Mouse (Mus musculus) embryonic facial prominence, embryonic 13.5 days (tissue): ENCODE results near the gene Senp1. TPM values are rescaled to one million over a fixed set of nuclear protein-coding genes. Genes with fewer than 3 reads are reported as not detected.

ENCODE experiments used
- ATAC-seq: fragments of 200-750 bp; cut with Nextera tagmentation; 2 replicates; pipeline ENCODE4 v1.8.0; 2017; ENCODE audit warnings: low read depth; ENCODE audit not compliant: insufficient number of reproducible peaks, insufficient read depth, low FRiP score, low TSS enrichment
- H3K27ac ChIP-seq: fragments of 300-500 bp; sonication (generic); 2 replicates; pipeline ENCODE4 v1.5.1; 2015; ENCODE audit warnings: moderate library complexity, mild to moderate bottlenecking, inconsistent platforms
- H3K27me3 ChIP-seq: fragments of 300-500 bp; sonication (generic); 2 replicates; pipeline ENCODE4 v1.6.1; 2015; ENCODE audit warnings: mild to moderate bottlenecking, inconsistent platforms
- H3K36me3 ChIP-seq: fragments of 300-500 bp; sonication (generic); 2 replicates; pipeline ENCODE4 v1.6.1; 2015; ENCODE audit warnings: mild to moderate bottlenecking, inconsistent platforms
- H3K4me1 ChIP-seq: fragments of 300-500 bp; sonication (generic); 2 replicates; pipeline ENCODE4 v1.6.1; 2015; ENCODE audit warnings: inconsistent platforms
- H3K4me2 ChIP-seq: fragments of 300-500 bp; sonication (generic); 2 replicates; pipeline ENCODE4 v1.6.1; 2015; ENCODE audit warnings: moderate library complexity, mild to moderate bottlenecking, inconsistent platforms
- H3K4me3 ChIP-seq: fragments of 300-500 bp; sonication (generic); 2 replicates; pipeline ENCODE4 v1.5.1; 2015; ENCODE audit warnings: mild to moderate bottlenecking, inconsistent platforms
- H3K9ac ChIP-seq: fragments of 300-500 bp; sonication (generic); 2 replicates; pipeline ENCODE4 v1.6.1; 2015; ENCODE audit warnings: mild to moderate bottlenecking, inconsistent platforms
- H3K9me3 ChIP-seq: fragments of 300-500 bp; sonication (generic); 2 replicates; pipeline ENCODE4 v1.6.1; 2016; ENCODE audit warnings: inconsistent platforms
- WGBS: fragments of 180-500 bp; shearing (Covaris S2); methylation state at CpG from one replicate; pipeline ENCODE4 v1.1.7; 2015; ENCODE audit warnings: mixed read lengths; 5-methylcytosine and 5-hydroxymethylcytosine counted together
- polyA plus RNA-seq: library from polyadenylated mRNA; unstranded; fragments of >200 nt; fragmentation: Nextera tagmentation; extraction: Ambion mirVana; gene quantifications from 2 replicates; pipeline ENCODE4 v1.2.1, GENCODE M21; 2015

The Senp1 gene
- polyA plus RNA-seq, 1 experiment from 2014 or later = 36.5 TPM

GRCm38 (mm10) chr15:97992712-97993286, 100.7 kb downstream of the Senp1 start:
- peaks cover 50% of the 10 kb centered on the region for H3K4me1 ChIP-seq
- peak; percentile 85 for ATAC-seq

GRCm38 (mm10) chr15:97992027-97992711, 101.4 kb downstream of the Senp1 start:
- H3K9me3 ChIP-seq = no peaks in the 10 kb centered on the region
- no peaks in the 10 kb centered on the region for H3K27me3 ChIP-seq
- ATAC-seq = peak; percentile 5; the same call in 1 of the 2 replicates
- peak overlapping the region; percentile 65 for H3K9ac ChIP-seq
- 38% methylated on average over 13 of the region's 13 CpGs for WGBS
- H3K27ac ChIP-seq = peak overlapping the region; percentile 93
- H3K4me2 ChIP-seq = peak overlapping the region; percentile 61
- H3K4me1 ChIP-seq = peaks cover 48% of the 10 kb centered on the region
- H3K36me3 ChIP-seq = peaks cover 62% of the 10 kb centered on the region
- no peak overlapping the region for H3K4me3 ChIP-seq

More at GRCm38 (mm10) chr15:97992712-97993286, 100.7 kb downstream of the Senp1 start:
- H3K27ac ChIP-seq = peak overlapping the region; percentile 93
- no peaks in the 10 kb centered on the region for H3K9me3 ChIP-seq
- peak overlapping the region; percentile 37 for H3K4me3 ChIP-seq
- H3K4me2 ChIP-seq = peak overlapping the region; percentile 61
- WGBS = 4% methylated on average over 18 of the region's 18 CpGs
- H3K27me3 ChIP-seq = no peaks in the 10 kb centered on the region
- peaks cover 62% of the 10 kb centered on the region for H3K36me3 ChIP-seq
- peak overlapping the region; percentile 65 for H3K9ac ChIP-seq

- Histone ChIP-seq H3K9me3 (no peaks in the 10 kb centered on the region), H3K4me3 (no peak overlapping the region), H3K4me1 (peaks cover 47% of the 10 kb centered on the region), H3K36me3 (peaks cover 61% of the 10 kb centered on the region), H3K27ac (peak overlapping the region; percentile 93), H3K9ac (peak overlapping the region; percentile 46; the same call in 1 of the 2 replicates), H3K4me2 (no peak overlapping the region), H3K27me3 (no peaks in the 10 kb centered on the region)
- 17% methylated on average over 12 of the region's 12 CpGs for WGBS
- ATAC-seq = no peak
These were observed 102.2 kb downstream of the Senp1 start for GRCm38 (mm10) chr15:97991285-97991895.

- Histone ChIP-seq H3K27ac (peak overlapping the region; percentile 93), H3K9ac (peak overlapping the region; percentile 46; the same call in 1 of the 2 replicates), H3K4me2 (peak overlapping the region; percentile 4; the same call in 1 of the 2 replicates), H3K9me3 (no peaks in the 10 kb centered on the region), H3K4me1 (peaks cover 45% of the 10 kb centered on the region), H3K27me3 (no peaks in the 10 kb centered on the region), H3K36me3 (peaks cover 62% of the 10 kb centered on the region), H3K4me3 (no peak overlapping the region; the same call in 1 of the 2 replicates)
- no peak for ATAC-seq
- 8% methylated on average over 4 of the region's 4 CpGs for WGBS
These were observed 102.8 kb downstream of the Senp1 start for GRCm38 (mm10) chr15:97990721-97991120.

DNA sequence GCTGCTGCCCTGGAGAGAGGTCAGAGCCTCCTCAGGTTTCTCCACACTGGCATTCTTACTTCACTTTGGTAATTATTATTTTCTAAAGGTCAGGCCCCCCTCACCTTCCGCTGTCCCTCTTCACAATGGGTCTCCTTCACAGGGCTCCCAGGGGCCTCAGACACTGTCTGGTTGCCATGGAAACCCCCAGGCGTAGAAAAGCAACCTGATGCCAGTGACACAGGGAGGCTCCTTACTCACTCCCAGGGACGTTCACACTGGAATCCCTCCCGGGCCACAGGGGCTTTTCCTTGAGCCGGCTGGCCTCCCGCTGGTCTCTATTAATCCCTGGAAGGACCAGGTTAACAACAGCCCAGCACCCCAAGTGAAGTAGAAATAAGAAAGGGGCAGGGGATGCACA, 103.4 kb downstream of the Senp1 start:
- Histone ChIP-seq H3K4me2 (peak overlapping the region; percentile 45), H3K36me3 (peaks cover 65% of the 10 kb centered on the region), H3K9ac (peak overlapping the region; percentile 54; the same call in 1 of the 2 replicates), H3K27ac (peak overlapping the region; percentile 93), H3K9me3 (no peaks in the 10 kb centered on the region), H3K4me1 (peaks cover 45% of the 10 kb centered on the region), H3K27me3 (no peaks in the 10 kb centered on the region), H3K4me3 (peak overlapping the region; percentile 13; the same call in 1 of the 2 replicates)
- no peak for ATAC-seq
- 2% methylated on average over 6 of the region's 6 CpGs for WGBS

DNA sequence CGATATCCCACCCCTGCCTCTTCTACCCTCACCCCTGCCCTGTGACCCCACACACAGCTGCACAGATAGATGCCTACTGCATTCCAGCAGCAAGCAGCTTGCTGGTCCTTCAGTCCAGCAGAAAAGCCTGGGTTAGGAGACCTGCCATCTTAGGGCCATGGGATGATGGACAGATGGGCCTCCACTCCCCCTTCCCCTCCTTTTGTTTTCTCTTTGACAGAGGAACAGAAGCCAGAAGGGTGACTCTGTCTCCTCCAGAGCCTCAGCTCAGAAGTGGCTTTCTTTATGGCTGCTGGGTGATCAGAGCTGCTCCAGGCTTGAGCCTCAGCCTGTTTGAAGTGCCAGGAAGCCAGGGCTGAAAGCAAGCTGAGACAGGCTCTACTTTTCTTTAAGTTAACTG, 104.0 kb downstream of the Senp1 start:
- no peak for ATAC-seq
- Histone ChIP-seq H3K27ac (peak overlapping the region; percentile 93), H3K4me2 (no peak overlapping the region), H3K27me3 (no peaks in the 10 kb centered on the region), H3K9ac (no peak overlapping the region), H3K4me3 (no peak overlapping the region), H3K9me3 (no peaks in the 10 kb centered on the region), H3K4me1 (peaks cover 45% of the 10 kb centered on the region), H3K36me3 (peaks cover 65% of the 10 kb centered on the region)
- 29% methylated on average over 1 of the region's 1 CpGs for WGBS

Other genes with a start within 250 kb of the Senp1 start
- gene Hdac7, start 249.2 kb downstream of the Senp1 start, polyA plus RNA-seq = 32.4 and 37.1 TPM in 2 replicates
- gene Vdr, start 183.1 kb downstream of the Senp1 start, polyA plus RNA-seq = 2.3 and 2.8 TPM in 2 replicates
- gene Tmem106c, start 129.5 kb downstream of the Senp1 start, polyA plus RNA-seq = 37.8 and 38.7 TPM in 2 replicates
- 306 and 385 TPM in 2 replicates for gene Col2a1, start 89.0 kb downstream of the Senp1 start, polyA plus RNA-seq
- gene Pfkm, start 1.2 kb downstream of the Senp1 start, polyA plus RNA-seq = 43.0 and 47.0 TPM in 2 replicates
- gene Asb8, start 71.9 kb upstream of the Senp1 start, polyA plus RNA-seq = 49.2 and 55.3 TPM in 2 replicates
- 1.1 and 1.9 TPM in 2 replicates for gene Ccdc184, start 73.4 kb upstream of the Senp1 start, polyA plus RNA-seq
- gene Olfr288, start 101.8 kb upstream of the Senp1 start, polyA plus RNA-seq = not detected in 2 replicates
- not detected in 2 replicates for gene Gm44579, start 127.2 kb upstream of the Senp1 start, polyA plus RNA-seq
- gene Olfr287, start 127.3 kb upstream of the Senp1 start, polyA plus RNA-seq = not detected in 2 replicates
- gene Olfr286, start 140.7 kb upstream of the Senp1 start, polyA plus RNA-seq = not detected in 2 replicates
- gene H1fnt, start 163.5 kb upstream of the Senp1 start, polyA plus RNA-seq = not detected in 2 replicates
- 0.90 and 1.4 TPM in 2 replicates for gene Zfp641, start 202.4 kb upstream of the Senp1 start, polyA plus RNA-seq
- not detected in 2 replicates for gene Olfr285, start 223.6 kb upstream of the Senp1 start, polyA plus RNA-seq
- gene Olfr284, start 247.2 kb upstream of the Senp1 start, polyA plus RNA-seq = 0.22 and 0.59 TPM in 2 replicates